Mouse (Mus musculus): ENCODE results near the gene A230050P20Rik. TPM values are rescaled to one million over a fixed set of nuclear protein-coding genes. Genes with fewer than 3 reads are reported as not detected.

The A230050P20Rik gene
- total and polyA plus RNA-seq, 3 experiments = 63.7 to 199 (median 190) TPM

GRCm38 (mm10) chr9:20902174-20902491 is 33.7 kb downstream of the A230050P20Rik start:
- peak; percentile 98 for DNase-seq (ENCODE audit: low read depth, low spot score)
- Histone ChIP-seq H3K36me3 (ENCODE audit: control insufficient read depth in 1 of 2, insufficient read depth in 2 of 2, low read length in 2 of 2) (peaks cover 13 to 32% of the 10 kb centered on the region in 2 experiments), H3K4me1 (ENCODE audit: control insufficient read depth in 1 of 2, insufficient read depth in 2 of 2, low read length in 2 of 2) (peaks cover 6 to 21% of the 10 kb centered on the region in 2 experiments), H3K4me3 (ENCODE audit: control insufficient read depth in 1 of 2, insufficient read depth in 1 of 2, low read depth in 2 of 2, low read length in 2 of 2) (peak overlapping the region; percentile 30 to 32), H3K27me3 (ENCODE audit: control insufficient read depth in 1 of 2, insufficient read depth in 2 of 2, low read length in 2 of 2) (no peaks in the 10 kb centered on the region), H3K9ac (ENCODE audit: control insufficient read depth, low read depth, low read length, poor library complexity, severe bottlenecking) (peak overlapping the region; percentile 54), H3K9me3 (replicated peaks; ENCODE audit: insufficient read depth, low read length) (no peaks in the 10 kb centered on the region), H3K79me2 (ENCODE audit: control insufficient read depth, insufficient read depth, low read length, poor library complexity) (peaks cover 13% of the 10 kb centered on the region), H3K27ac (ENCODE audit: control insufficient read depth, low read depth, low read length) (peak overlapping the region; percentile 72)
- TF ChIP-seq UBTF (IDR thresholded peaks at IDR 0.05; ENCODE audit: borderline replicate concordance, insufficient read depth, low read depth, low read length) (0 out of 2 replicates have a peak, but pooled peaks have one; percentile 74), ZNF384 (IDR thresholded peaks at IDR 0.05; ENCODE audit: low read depth, low read length) (no peak), POLR2A (IDR thresholded peaks at IDR 0.05; ENCODE audit: control insufficient read depth in 1 of 2, insufficient read depth in 1 of 2, low read depth in 1 of 2, low read length in 2 of 2, poor library complexity in 1 of 2) (peak in 1 of 2 experiments; percentile 88; a peak in 2 of 4 replicates), TCF12 (IDR thresholded peaks at IDR 0.05; ENCODE audit: low read depth, low read length) (no peak), USF2 (IDR thresholded peaks at IDR 0.05; ENCODE audit: borderline replicate concordance in 1 of 2, insufficient read depth in 1 of 2, low read depth in 1 of 2, low read length in 2 of 2) (no peak), TBP (IDR thresholded peaks at IDR 0.05; ENCODE audit: low read depth, low read length) (peak; percentile 92)

- Histone ChIP-seq H3K27me3 (ENCODE audit: control insufficient read depth in 1 of 2, insufficient read depth in 2 of 2, low read length in 2 of 2) (no peaks in the 10 kb centered on the region), H3K4me3 (ENCODE audit: control insufficient read depth in 1 of 2, insufficient read depth in 1 of 2, low read depth in 2 of 2, low read length in 2 of 2) (no peak overlapping the region), H3K27ac (ENCODE audit: control insufficient read depth, low read depth, low read length) (no peak overlapping the region), H3K4me1 (ENCODE audit: control insufficient read depth in 1 of 2, insufficient read depth in 2 of 2, low read length in 2 of 2) (peaks cover 0 to 3% of the 10 kb centered on the region in 2 experiments; a peak in 3 of 4 replicates), H3K9ac (ENCODE audit: control insufficient read depth, low read depth, low read length, poor library complexity, severe bottlenecking) (no peak overlapping the region), H3K79me2 (ENCODE audit: control insufficient read depth, insufficient read depth, low read length, poor library complexity) (no peaks in the 10 kb centered on the region), H3K9me3 (replicated peaks; ENCODE audit: insufficient read depth, low read length) (no peaks in the 10 kb centered on the region), H3K36me3 (ENCODE audit: control insufficient read depth in 1 of 2, insufficient read depth in 2 of 2, low read length in 2 of 2) (peaks cover 6 to 65% of the 10 kb centered on the region in 2 experiments)
- TF ChIP-seq USF2 (IDR thresholded peaks at IDR 0.05; ENCODE audit: borderline replicate concordance in 1 of 2, insufficient read depth in 1 of 2, low read depth in 1 of 2, low read length in 2 of 2) (no peak), RCOR1 (IDR thresholded peaks at IDR 0.05; ENCODE audit: low read depth, low read length) (no peak), ETS1 (IDR thresholded peaks at IDR 0.05; ENCODE audit: low read depth, low read length) (no peak)
- DNase-seq (ENCODE audit: low read depth, low spot score) = no peak
Observed at GRCm38 (mm10) chr9:20909948-20910347, 41.5 kb downstream of the A230050P20Rik start.

- H3K36me3 ChIP-seq (ENCODE audit: control insufficient read depth in 1 of 2, insufficient read depth in 2 of 2, low read length in 2 of 2) = peaks cover 0 to 70% of the 10 kb centered on the region in 2 experiments; a peak in 2 of 4 replicates
- H3K79me2 ChIP-seq (ENCODE audit: control insufficient read depth, insufficient read depth, low read length, poor library complexity) = no peaks in the 10 kb centered on the region
- no peak overlapping the region for H3K27ac ChIP-seq (ENCODE audit: control insufficient read depth, low read depth, low read length)
- no peaks in the 10 kb centered on the region for H3K4me1 ChIP-seq (ENCODE audit: control insufficient read depth in 1 of 2, insufficient read depth in 2 of 2, low read length in 2 of 2)
- peak; percentile 77 for DNase-seq (ENCODE audit: low read depth, low spot score)
- H3K9ac ChIP-seq (ENCODE audit: control insufficient read depth, low read depth, low read length, poor library complexity, severe bottlenecking) = no peak overlapping the region
- H3K27me3 ChIP-seq (ENCODE audit: control insufficient read depth in 1 of 2, insufficient read depth in 2 of 2, low read length in 2 of 2) = no peaks in the 10 kb centered on the region
- no peak overlapping the region for H3K4me3 ChIP-seq (ENCODE audit: control insufficient read depth in 1 of 2, insufficient read depth in 1 of 2, low read depth in 2 of 2, low read length in 2 of 2)
- no peaks in the 10 kb centered on the region for H3K9me3 ChIP-seq (replicated peaks; ENCODE audit: insufficient read depth, low read length)
- no peak for TF ChIP-seq ZMIZ1 (IDR thresholded peaks at IDR 0.05; ENCODE audit: low read depth, low read length)
- no peak for TF ChIP-seq NELFE (IDR thresholded peaks at IDR 0.05; ENCODE audit: low read depth, low read length)
- no peak; the same call in 1 of the 2 replicates for TF ChIP-seq POLR2AphosphoS5 (IDR thresholded peaks at IDR 0.05; ENCODE audit: borderline replicate concordance, low read depth, low read length)
- TF ChIP-seq USF1 (IDR thresholded peaks at IDR 0.05; ENCODE audit: low read depth, low read length) = no peak
- TF ChIP-seq TBP (IDR thresholded peaks at IDR 0.05; ENCODE audit: low read depth, low read length) = 0 out of 2 replicates have a peak, but pooled peaks have one; percentile 20
- no peak for TF ChIP-seq CHD1 (IDR thresholded peaks at IDR 0.05; ENCODE audit: low read depth, low read length)
- TF ChIP-seq POLR2A (IDR thresholded peaks at IDR 0.05; ENCODE audit: control insufficient read depth in 1 of 2, insufficient read depth in 1 of 2, low read depth in 1 of 2, low read length in 2 of 2, poor library complexity in 1 of 2) = peak in 1 of 2 experiments; percentile 31; a peak in 1 of 4 replicates
- TF ChIP-seq ZNF384 (IDR thresholded peaks at IDR 0.05; ENCODE audit: low read depth, low read length) = no peak
- TF ChIP-seq ZC3H11A (IDR thresholded peaks at IDR 0.05; ENCODE audit: low read depth, low read length) = no peak
- no peak for TF ChIP-seq CHD2 (IDR thresholded peaks at IDR 0.05; ENCODE audit: low read length)
- peak; percentile 59 for TF ChIP-seq RAD21 (IDR thresholded peaks at IDR 0.05; ENCODE audit: low read depth, low read length)
- TF ChIP-seq MAFK (IDR thresholded peaks at IDR 0.05; ENCODE audit: borderline replicate concordance, low read depth, low read length) = no peak
- no peak for TF ChIP-seq MXI1 (IDR thresholded peaks at IDR 0.05; ENCODE audit: low read depth, low read length)
- TF ChIP-seq MYB (IDR thresholded peaks at IDR 0.05; ENCODE audit: low read depth, low read length) = no peak
- peak; percentile 67 to 81 (median 80) for TF ChIP-seq CTCF (IDR thresholded peaks at IDR 0.05 in 2 of 3, conservative IDR thresholded peaks at IDR 0.05 in 1 of 3; ENCODE audit: control insufficient read depth in 1 of 3, insufficient read depth in 1 of 3, low read depth in 2 of 3, low read length in 3 of 3, poor library complexity in 1 of 3, severe bottlenecking in 1 of 3)
- no peak for TF ChIP-seq GABPA (IDR thresholded peaks at IDR 0.05; ENCODE audit: low read depth, low read length)
- TF ChIP-seq ETS1 (IDR thresholded peaks at IDR 0.05; ENCODE audit: low read depth, low read length) = no peak
- no peak for TF ChIP-seq ZKSCAN1 (IDR thresholded peaks at IDR 0.05; ENCODE audit: low read depth, low read length)
- peak; percentile 28; the same call in 1 of the 2 replicates for TF ChIP-seq SMC3 (IDR thresholded peaks at IDR 0.05; ENCODE audit: low read depth, low read length)
- no peak for TF ChIP-seq POLR2AphosphoS2 (IDR thresholded peaks at IDR 0.05; ENCODE audit: low read length)
- no peak for TF ChIP-seq HCFC1 (IDR thresholded peaks at IDR 0.05; ENCODE audit: low read depth, low read length)
Observed at GRCm38 (mm10) chr9:20916160-20916559, 47.7 kb downstream of the A230050P20Rik start.
